Mouse (Mus musculus): ENCODE results near the gene Kif6. TPM values are rescaled to one million over a fixed set of nuclear protein-coding genes. Genes with fewer than 3 reads are reported as not detected.

Kif6 gene
- polyA plus RNA-seq, 1 experiment from 2014 or later, result 1.6 TPM

GRCm38 (mm10) chr17:49855785-49856184, 240.8 kb downstream of the Kif6 start:
- no peak for DNase-seq (ENCODE audit: low spot score)
- Histone ChIP-seq H3K4me1 (peaks cover 20% of the 10 kb centered on the region), H3K36me3 (no peaks in the 10 kb centered on the region), H3K4me3 (no peak overlapping the region), H3K27me3 (ENCODE audit: low read depth, poor library complexity, severe bottlenecking) (no peaks in the 10 kb centered on the region), H3K9me3 (replicated peaks) (no peaks in the 10 kb centered on the region), H3K27ac (replicated peaks) (no peak overlapping the region)
- 20% methylated on average over 4 of the region's 4 CpGs for WGBS

GRCm38 (mm10) chr17:49860057-49860816, 245.3 kb downstream of the Kif6 start:
- DNase-seq (ENCODE audit: low spot score), result no peak
- WGBS, result 89% methylated on average over 10 of the region's 10 CpGs

GRCm38 (mm10) chr17:49863597-49863996, 248.7 kb downstream of the Kif6 start:
- peak overlapping the region; percentile 67 for H3K27ac ChIP-seq (replicated peaks)
- no peaks in the 10 kb centered on the region for H3K27me3 ChIP-seq (ENCODE audit: low read depth, poor library complexity, severe bottlenecking)
- peaks cover 27% of the 10 kb centered on the region for H3K4me1 ChIP-seq
- DNase-seq (ENCODE audit: low spot score), result no peak
- no peak overlapping the region for H3K4me3 ChIP-seq
- no peaks in the 10 kb centered on the region for H3K36me3 ChIP-seq
- no peaks in the 10 kb centered on the region for H3K9me3 ChIP-seq (replicated peaks)
- WGBS, result 33% methylated on average over 5 of the region's 5 CpGs

More at GRCm38 (mm10) chr17:49860057-49860816, 245.3 kb downstream of the Kif6 start:
- Histone ChIP-seq H3K36me3 (no peaks in the 10 kb centered on the region), H3K4me3 (no peak overlapping the region), H3K9me3 (replicated peaks) (no peaks in the 10 kb centered on the region), H3K27me3 (ENCODE audit: low read depth, poor library complexity, severe bottlenecking) (no peaks in the 10 kb centered on the region), H3K4me1 (peaks cover 29% of the 10 kb centered on the region), H3K27ac (replicated peaks) (no peak overlapping the region)

- 89% methylated on average over 2 of the region's 2 CpGs for WGBS
- no peak for DNase-seq (ENCODE audit: low spot score)
- H3K27me3 ChIP-seq (ENCODE audit: low read depth, poor library complexity, severe bottlenecking), result no peaks in the 10 kb centered on the region
- H3K4me3 ChIP-seq, result no peak overlapping the region
- H3K9me3 ChIP-seq (replicated peaks), result no peaks in the 10 kb centered on the region
- H3K27ac ChIP-seq (replicated peaks), result no peak overlapping the region
- no peaks in the 10 kb centered on the region for H3K36me3 ChIP-seq
- H3K4me1 ChIP-seq, result peaks cover 28% of the 10 kb centered on the region
These were observed 250.7 kb downstream of the Kif6 start for GRCm38 (mm10) chr17:49865604-49866003.

GRCm38 (mm10) chr17:49866653-49867215, 251.8 kb downstream of the Kif6 start:
- no peaks in the 10 kb centered on the region for H3K9me3 ChIP-seq (replicated peaks)

GRCm38 (mm10) chr17:49867321-49868137, 252.6 kb downstream of the Kif6 start:
- Histone ChIP-seq H3K27ac (replicated peaks) (0 out of 2 replicates have a peak overlapping the region, but pooled peaks have one; percentile 20), H3K4me1 (peaks cover 33% of the 10 kb centered on the region), H3K4me3 (no peak overlapping the region), H3K27me3 (ENCODE audit: low read depth, poor library complexity, severe bottlenecking) (no peaks in the 10 kb centered on the region), H3K9me3 (replicated peaks) (no peaks in the 10 kb centered on the region), H3K36me3 (no peaks in the 10 kb centered on the region)
- no peak for DNase-seq (ENCODE audit: low spot score)
- WGBS, result 39% methylated on average over 13 of the region's 13 CpGs

More at GRCm38 (mm10) chr17:49866653-49867215, 251.8 kb downstream of the Kif6 start:
- H3K36me3 ChIP-seq, result no peaks in the 10 kb centered on the region
- H3K27ac ChIP-seq (replicated peaks), result 0 out of 2 replicates have a peak overlapping the region, but pooled peaks have one; percentile 20
- WGBS, result 73% methylated on average over 8 of the region's 8 CpGs
- no peak overlapping the region for H3K4me3 ChIP-seq
- H3K4me1 ChIP-seq, result peaks cover 33% of the 10 kb centered on the region
- H3K27me3 ChIP-seq (ENCODE audit: low read depth, poor library complexity, severe bottlenecking), result no peaks in the 10 kb centered on the region
- no peak for DNase-seq (ENCODE audit: low spot score)

- no peak overlapping the region for H3K27ac ChIP-seq (replicated peaks)
- 80% methylated on average over 9 of the region's 9 CpGs for WGBS
These were observed 254.3 kb downstream of the Kif6 start for GRCm38 (mm10) chr17:49869246-49869645.

GRCm38 (mm10) chr17:49872305-49872704, 257.4 kb downstream of the Kif6 start:
- H3K27me3 ChIP-seq (ENCODE audit: low read depth, poor library complexity, severe bottlenecking), result no peaks in the 10 kb centered on the region
- H3K4me3 ChIP-seq, result no peak overlapping the region
- 39% methylated on average over 2 of the region's 2 CpGs for WGBS
- H3K9me3 ChIP-seq (replicated peaks), result no peaks in the 10 kb centered on the region
- no peak for DNase-seq (ENCODE audit: low spot score)
- H3K27ac ChIP-seq (replicated peaks), result no peak overlapping the region
- peaks cover 33% of the 10 kb centered on the region for H3K4me1 ChIP-seq
- no peaks in the 10 kb centered on the region for H3K36me3 ChIP-seq

More at GRCm38 (mm10) chr17:49869246-49869645, 254.3 kb downstream of the Kif6 start:
- no peaks in the 10 kb centered on the region for H3K36me3 ChIP-seq
- H3K9me3 ChIP-seq (replicated peaks), result no peaks in the 10 kb centered on the region
- no peaks in the 10 kb centered on the region for H3K27me3 ChIP-seq (ENCODE audit: low read depth, poor library complexity, severe bottlenecking)
- H3K4me3 ChIP-seq, result no peak overlapping the region
- peaks cover 18% of the 10 kb centered on the region for H3K4me1 ChIP-seq
- no peak for DNase-seq (ENCODE audit: low spot score)

- Histone ChIP-seq H3K9me3 (replicated peaks) (no peaks in the 10 kb centered on the region), H3K4me3 (no peak overlapping the region), H3K27ac (replicated peaks) (peak overlapping the region; percentile 75; the same call in 1 of the 2 replicates), H3K4me1 (peaks cover 27% of the 10 kb centered on the region), H3K36me3 (no peaks in the 10 kb centered on the region), H3K27me3 (ENCODE audit: low read depth, poor library complexity, severe bottlenecking) (no peaks in the 10 kb centered on the region)
- 78% methylated on average over 5 of the region's 5 CpGs for WGBS
- no peak for DNase-seq (ENCODE audit: low spot score)
These were observed 259.8 kb downstream of the Kif6 start for GRCm38 (mm10) chr17:49874746-49875145.

- WGBS, result 78% methylated on average over 6 of the region's 6 CpGs
- H3K27ac ChIP-seq (replicated peaks), result peak overlapping the region; percentile 75
- no peaks in the 10 kb centered on the region for H3K9me3 ChIP-seq (replicated peaks)
These were observed 260.5 kb downstream of the Kif6 start for GRCm38 (mm10) chr17:49875401-49875800.

GRCm38 (mm10) chr17:49875939-49876651, 261.2 kb downstream of the Kif6 start:
- Histone ChIP-seq H3K36me3 (no peaks in the 10 kb centered on the region), H3K4me1 (peaks cover 21% of the 10 kb centered on the region), H3K27me3 (ENCODE audit: low read depth, poor library complexity, severe bottlenecking) (no peaks in the 10 kb centered on the region), H3K27ac (replicated peaks) (peak overlapping the region; percentile 75), H3K4me3 (no peak overlapping the region), H3K9me3 (replicated peaks) (no peaks in the 10 kb centered on the region)
- WGBS, result 51% methylated on average over 15 of the region's 15 CpGs
- peak; percentile 27 for DNase-seq (ENCODE audit: low spot score)

More at GRCm38 (mm10) chr17:49875401-49875800, 260.5 kb downstream of the Kif6 start:
- Histone ChIP-seq H3K4me3 (no peak overlapping the region), H3K36me3 (no peaks in the 10 kb centered on the region), H3K27me3 (ENCODE audit: low read depth, poor library complexity, severe bottlenecking) (no peaks in the 10 kb centered on the region), H3K4me1 (peaks cover 27% of the 10 kb centered on the region)
- no peak for DNase-seq (ENCODE audit: low spot score)
